ENCODE assay signal across 8 mouse cellular contexts in the genomic region with DNA sequence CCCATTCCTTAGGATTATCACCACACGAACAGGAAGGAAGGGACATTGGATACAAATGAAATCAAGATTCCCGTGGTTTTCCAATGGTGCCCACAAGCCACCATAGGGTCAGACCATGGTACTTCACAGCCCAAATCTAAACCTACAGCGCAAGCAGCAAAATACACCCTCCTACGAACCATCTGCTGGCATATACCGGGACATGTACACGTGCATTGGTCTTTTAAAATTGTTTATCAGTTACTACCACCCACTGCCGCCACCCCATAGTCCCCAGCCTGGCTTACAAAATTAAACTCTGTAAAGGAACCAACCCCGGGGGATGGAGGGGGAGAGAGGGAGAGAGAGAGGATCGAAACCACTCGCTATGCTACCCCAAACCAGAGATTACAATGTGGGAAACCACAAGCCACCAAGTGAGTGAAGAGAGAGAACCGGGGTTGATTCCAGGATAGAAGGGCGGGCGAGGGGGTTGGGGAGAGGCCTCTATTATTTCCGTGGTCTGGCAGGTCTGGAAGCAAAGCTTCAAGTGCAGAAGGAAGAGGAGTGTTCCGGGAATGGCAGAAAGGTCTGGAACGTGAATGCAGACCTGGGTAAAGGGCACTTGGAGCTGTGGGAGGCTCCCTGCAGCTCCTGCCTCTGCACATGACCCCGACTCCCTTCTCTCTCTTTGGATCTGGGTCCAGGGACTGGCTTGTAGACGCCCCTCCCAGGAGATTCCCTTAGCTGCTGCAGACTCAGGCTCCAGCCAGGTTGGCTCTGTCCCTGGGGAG. TPM values are rescaled to one million over a fixed set of nuclear protein-coding genes. Genes with fewer than 3 reads are reported as not detected.
DNase-seq lines count a peak whose midpoint lies in the region; ATAC-seq lines count a peak whose summit lies in the region.

Gene Pla2g2c (plus strand): TSS at position 439 of the 773 bp plus-strand sequence.

- peaks cover 60% of the 10 kb centered on the region for H3K4me1 ChIP-seq in kidney, embryonic 16.5 days (ENCODE audit: insufficient read depth, low read length)

- ATAC-seq in kidney, embryonic 16.5 days (ENCODE audit: low FRiP score, low TSS enrichment), result no peak; the same call in 1 of the 2 replicates
- ATAC-seq in hematopoietic stem cell, adult 5-6 weeks (replicated peaks in 1 of 2; ENCODE audit: insufficient read depth in 1 of 2, low FRiP score in 2 of 2, low TSS enrichment in 1 of 2, low read depth in 1 of 2, poor library complexity in 2 of 2, severe bottlenecking in 2 of 2), result peak; percentile 46 to 65; a peak in 3 of 4 replicates
- peak; percentile 42; the same call in 1 of the 2 replicates for ATAC-seq in megakaryocyte progenitor cell, adult 5-6 weeks (replicated peaks; ENCODE audit: poor library complexity)

- no peaks in the 10 kb centered on the region for H3K9me3 ChIP-seq in kidney, embryonic 16.5 days (ENCODE audit: low read length)

- no peak for DNase-seq in kidney, postnatal 4 days
- DNase-seq in T-cell, adult 2 months (ENCODE audit: low spot score), result peak; percentile 9
- DNase-seq in gastrocnemius, postnatal 4 days (ENCODE audit: low spot score in 2 of 2), result no peak
- DNase-seq in spleen, adult 18-20 months, result no peak
- no peak for DNase-seq in adrenal gland, postnatal 14 days

- H3K36me3 ChIP-seq in kidney, embryonic 16.5 days (ENCODE audit: insufficient read depth, low read length), result no peaks in the 10 kb centered on the region

- H3K4me3 ChIP-seq in kidney, embryonic 16.5 days (ENCODE audit: low read length), result peak within 1 kb of the TSS; percentile 24

- 27% methylated on average over 18 of the region's 18 CpGs for WGBS in kidney, embryonic 16.5 days

- no peaks in the 10 kb centered on the region for H3K27me3 ChIP-seq in kidney, embryonic 16.5 days (ENCODE audit: insufficient read depth, low read length)

- H3K27ac ChIP-seq in kidney, embryonic 16.5 days (ENCODE audit: low read length), result peak within 1 kb of the TSS; percentile 82

- peak within 1 kb of the TSS; percentile 53 for H3K9ac ChIP-seq in kidney, embryonic 16.5 days (replicated peaks; ENCODE audit: low read length)

- peak within 1 kb of the TSS; percentile 53 for H3K4me2 ChIP-seq in kidney, embryonic 16.5 days (replicated peaks; ENCODE audit: low read depth, low read length)

RNA-seq across cellular contexts. Expression of gene Pla2g2c, which starts in this region (rescaled TPM):
- 0.47 and 0.59 TPM in 2 replicates for polyA plus RNA-seq in kidney, embryonic 16.5 days (2015; fragmentation: Nextera tagmentation; extraction: Ambion mirVana)
- not detected in 2 replicates for total RNA-seq in hematopoietic stem cell, adult 5-6 weeks (2017)
- not detected in 2 replicates for total RNA-seq in megakaryocyte progenitor cell, adult 5-6 weeks (2015)
- total RNA-seq in megakaryocyte progenitor cell, adult 5-6 weeks (2017), result not detected in 2 replicates
- total RNA-seq in gastrocnemius, postnatal 4 days (2021), result under 1 TPM; 0.16 to 0.39 TPM
- not detected in 2 replicates for total RNA-seq in adrenal gland, postnatal 14 days (2021)

Comparison
In these comparisons a context has a peak if more than half of its experiments do, and no peak if none do; other contexts are left out.
1. Peak in ATAC-seq in hematopoietic stem cell, adult 5-6 weeks; RNA of the gene not detected or under 1 TPM.
2. Peak in ATAC-seq in megakaryocyte progenitor cell, adult 5-6 weeks; RNA of the gene not detected or under 1 TPM.